Mouse (Mus musculus): Measurements from ENCODE around the gene Trak2. TPM values are rescaled to one million over a fixed set of nuclear protein-coding genes. Genes with fewer than 3 reads are reported as not detected.
"Not testable (repeated sequence)": the region's sequence is repeated elsewhere in the genome, so short reads cannot be mapped to it uniquely, and the experiment has no call there.

The Trak2 gene
- polyA plus RNA-seq, 1 experiment from 2014 or later: 14.1 TPM

- not testable (repeated sequence) for DNase-seq (ENCODE audit: low spot score); ATAC-seq (replicated peaks; ENCODE audit: low FRiP score, low read depth); H3K27me3 ChIP-seq (ENCODE audit: insufficient read depth, low read length); H3K9ac ChIP-seq (ENCODE audit: low read depth, low read length); H3K27ac ChIP-seq; H3K36me3 ChIP-seq (ENCODE audit: insufficient read depth, low read length); H3K4me1 ChIP-seq (replicated peaks; ENCODE audit: insufficient read depth, low read length); H3K9me3 ChIP-seq (replicated peaks; ENCODE audit: low read length); H3K4me3 ChIP-seq (replicated peaks; ENCODE audit: low read depth, low read length); H3K4me2 ChIP-seq (ENCODE audit: low read length)
- WGBS: 76% methylated on average over 3 of the region's 3 CpGs
Observed at GRCm38 (mm10) chr1:58856811-58857210, 116.4 kb downstream of the Trak2 start.

Other genes starting within 250 kb of the Trak2 start
- gene Casp8, start 178.1 kb downstream of the Trak2 start, polyA plus RNA-seq (2015; fragmentation: Nextera tagmentation; extraction: Ambion mirVana): 28.0 and 31.3 TPM in 2 replicates
- 22.3 and 23.8 TPM in 2 replicates for gene Stradb, start 92 bp upstream of the Trak2 start, polyA plus RNA-seq (2015; fragmentation: Nextera tagmentation; extraction: Ambion mirVana)
- not detected in 2 replicates for gene C2cd6, start 121.5 kb upstream of the Trak2 start, polyA plus RNA-seq (2015; fragmentation: Nextera tagmentation; extraction: Ambion mirVana)
- 39.9 and 42.9 TPM in 2 replicates for gene Tmem237, start 147.0 kb upstream of the Trak2 start, polyA plus RNA-seq (2015; fragmentation: Nextera tagmentation; extraction: Ambion mirVana)
- 0.43 and 0.49 TPM in 2 replicates for gene Mpp4, start 190.0 kb upstream of the Trak2 start, polyA plus RNA-seq (2015; fragmentation: Nextera tagmentation; extraction: Ambion mirVana)

All from kidney, postnatal 0 days (tissue).